Mouse (Mus musculus) cerebellum, adult 8-10 months (tissue): ENCODE data around the gene Hmox1.

Experiments used
- DNase-seq: peaks from one replicate; pipeline ENCODE4 v3.0.0; 2022

Hmox1 gene

GRCm38 (mm10) chr8:75093399-75094156, at the start of gene Hmox1:
Gene Hmox1, plus strand, starts transcription at chr8:75093621.
- DNase-seq, result peak; percentile 33

GRCm38 (mm10) chr8:75046303-75046702, 47.1 kb upstream of the Hmox1 start:
- peak; percentile 30 for DNase-seq

GRCm38 (mm10) chr8:75047784-75048183, 45.6 kb upstream of the Hmox1 start:
- no peak for DNase-seq

GRCm38 (mm10) chr8:75053342-75053741, 40.1 kb upstream of the Hmox1 start:
- no peak for DNase-seq

- DNase-seq, result no peak
Measured at GRCm38 (mm10) chr8:75055673-75056072, 37.7 kb upstream of the Hmox1 start.

GRCm38 (mm10) chr8:75060022-75060421, 33.4 kb upstream of the Hmox1 start:
- no peak for DNase-seq

GRCm38 (mm10) chr8:75060815-75061214, 32.6 kb upstream of the Hmox1 start:
- DNase-seq, result no peak

- no peak for DNase-seq
Measured at GRCm38 (mm10) chr8:75063290-75063689, 30.1 kb upstream of the Hmox1 start.

GRCm38 (mm10) chr8:75064790-75065189, 28.6 kb upstream of the Hmox1 start:
- DNase-seq, result no peak

GRCm38 (mm10) chr8:75067287-75067686, 26.1 kb upstream of the Hmox1 start:
- no peak for DNase-seq

GRCm38 (mm10) chr8:75070297-75070696, 23.1 kb upstream of the Hmox1 start:
- DNase-seq, result no peak

GRCm38 (mm10) chr8:75071627-75072346, 21.6 kb upstream of the Hmox1 start:
- DNase-seq, result peak; percentile 74

GRCm38 (mm10) chr8:75074876-75075275, 18.5 kb upstream of the Hmox1 start:
- DNase-seq, result no peak

- no peak for DNase-seq
Measured at GRCm38 (mm10) chr8:75078215-75078614, 15.2 kb upstream of the Hmox1 start.

- DNase-seq, result no peak
Measured at GRCm38 (mm10) chr8:75078851-75079250, 14.6 kb upstream of the Hmox1 start.

GRCm38 (mm10) chr8:75081364-75082040, 11.9 kb upstream of the Hmox1 start:
- DNase-seq, result no peak

- DNase-seq, result no peak
Measured at GRCm38 (mm10) chr8:75082181-75082805, 11.1 kb upstream of the Hmox1 start.

GRCm38 (mm10) chr8:75083846-75084245, 9.6 kb upstream of the Hmox1 start:
- DNase-seq, result peak; percentile 55

GRCm38 (mm10) chr8:75084382-75085064, 8.9 kb upstream of the Hmox1 start:
- DNase-seq, result no peak

- no peak for DNase-seq
Measured at GRCm38 (mm10) chr8:75086002-75086401, 7.4 kb upstream of the Hmox1 start.

- no peak for DNase-seq
Measured at GRCm38 (mm10) chr8:75087127-75087526, 6.3 kb upstream of the Hmox1 start.
